Mouse (Mus musculus) right cerebral cortex, postnatal 10 days (tissue): ENCODE results near the gene Ccdc141.
"Not testable (repeated sequence)": the region's sequence is repeated elsewhere in the genome, so short reads cannot be mapped to it uniquely, and the experiment has no call there.

ENCODE experiments used
- DNase-seq, 2 experiments: peaks; one replicate each; pipeline ENCODE4 v3.0.0; 2021; ENCODE audit warnings: low spot score in 2 of 2

Gene Ccdc141

GRCm38 (mm10) chr2:77065294-77065693 lies 105.1 kb downstream of the Ccdc141 start:
- peak; percentile 50 to 57 for DNase-seq

GRCm38 (mm10) chr2:77061871-77062270 lies 108.6 kb downstream of the Ccdc141 start:
- DNase-seq: peak; percentile 58 to 64

- no peak for DNase-seq
Observed at GRCm38 (mm10) chr2:77059596-77059995, 110.8 kb downstream of the Ccdc141 start.

- DNase-seq: no peak
Observed at GRCm38 (mm10) chr2:77056367-77056766, 114.1 kb downstream of the Ccdc141 start.

GRCm38 (mm10) chr2:77042912-77043311 lies 127.5 kb downstream of the Ccdc141 start:
- no peak for DNase-seq

- no peak for DNase-seq
Observed at GRCm38 (mm10) chr2:77039683-77040082, 130.8 kb downstream of the Ccdc141 start.

- no peak for DNase-seq
Observed at GRCm38 (mm10) chr2:77039281-77039680, 131.2 kb downstream of the Ccdc141 start.

- no peak for DNase-seq
Observed at GRCm38 (mm10) chr2:77037211-77037610, 133.2 kb downstream of the Ccdc141 start.

- DNase-seq: no peak
Observed at GRCm38 (mm10) chr2:77034112-77034511, 136.3 kb downstream of the Ccdc141 start.

GRCm38 (mm10) chr2:77033322-77034060 lies 136.9 kb downstream of the Ccdc141 start:
- DNase-seq: no peak

GRCm38 (mm10) chr2:77020649-77021048 lies 149.8 kb downstream of the Ccdc141 start:
- DNase-seq: no peak

- no peak for DNase-seq
Observed at GRCm38 (mm10) chr2:77017735-77018134, 152.7 kb downstream of the Ccdc141 start.

GRCm38 (mm10) chr2:77013449-77013848 lies 157.0 kb downstream of the Ccdc141 start:
- DNase-seq: not testable (repeated sequence)

GRCm38 (mm10) chr2:77011981-77012380 lies 158.5 kb downstream of the Ccdc141 start:
- no peak for DNase-seq

GRCm38 (mm10) chr2:77007015-77007414 lies 163.4 kb downstream of the Ccdc141 start:
- DNase-seq: no peak

GRCm38 (mm10) chr2:77003148-77003547 lies 167.3 kb downstream of the Ccdc141 start:
- no peak for DNase-seq

- no peak for DNase-seq
Observed at GRCm38 (mm10) chr2:76998351-76998750, 172.1 kb downstream of the Ccdc141 start.

GRCm38 (mm10) chr2:76992493-76993201 lies 177.8 kb downstream of the Ccdc141 start:
- DNase-seq: peak; percentile 62 to 76

- no peak for DNase-seq
Observed at GRCm38 (mm10) chr2:76987317-76987716, 183.1 kb downstream of the Ccdc141 start.

- no peak for DNase-seq
Observed at GRCm38 (mm10) chr2:76984384-76984783, 186.1 kb downstream of the Ccdc141 start.

GRCm38 (mm10) chr2:76983601-76984000 lies 186.8 kb downstream of the Ccdc141 start:
- DNase-seq: no peak

- DNase-seq: no peak
Observed at GRCm38 (mm10) chr2:76982391-76983145, 187.9 kb downstream of the Ccdc141 start, which contains the start of gene Ttn. TSS of gene Ttn (minus strand) at chr2:76982547.
